14 mouse cellular contexts compared by ENCODE assay signal in the genomic region with DNA sequence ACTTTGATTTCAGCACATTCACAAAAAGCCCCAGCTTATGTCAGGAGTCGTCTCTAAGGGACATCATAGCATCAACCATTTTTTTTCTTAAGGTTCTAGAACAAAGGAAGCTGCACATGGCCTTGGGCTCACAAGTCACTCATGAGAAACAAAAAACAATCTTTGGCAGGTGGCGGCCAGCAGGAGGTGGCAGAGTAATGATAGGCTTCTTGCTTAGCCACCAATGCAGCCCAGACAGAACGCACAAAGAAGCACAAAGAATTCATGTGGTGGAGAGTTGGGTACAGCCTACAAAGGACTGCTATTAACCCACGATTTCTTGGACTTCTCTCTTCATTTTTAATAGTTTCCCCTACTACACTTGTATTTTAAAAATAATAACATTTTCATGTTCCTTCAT. TPM values are rescaled to one million over a fixed set of nuclear protein-coding genes. Genes with fewer than 3 reads are reported as not detected.
A peak's percentile ranks its signal among the peaks of the same experiment; 100 is the strongest.
DNase-seq lines count a peak whose midpoint lies in the region; ATAC-seq and TF ChIP-seq lines count a peak whose summit lies in the region.
"Had no signal": no experiment of that assay in that cellular context is flagged by ENCODE, and none has a peak within 500 bp of the region (broad histone marks: within the 10 kb centered on the region; RNA-seq: fewer than 3 reads in every experiment).

No protein-coding gene starts in this region.

- no peak overlapping the region for H3K4me3 ChIP-seq in hindbrain, embryonic 14.5 days (replicated peaks; ENCODE audit: low read length)
- no peak overlapping the region for H3K4me3 ChIP-seq in hindbrain, embryonic 12.5 days
- no peak overlapping the region for H3K4me3 ChIP-seq in forebrain, postnatal 0 days (ENCODE audit: low read depth, low read length)
- H3K4me3 ChIP-seq: erythroblast, embryonic 14.5 days had no signal

- no peaks in the 10 kb centered on the region; the same call in none of the 2 replicates for H3K36me3 ChIP-seq in hindbrain, embryonic 14.5 days (replicated peaks; ENCODE audit: control insufficient read depth, insufficient read depth)
- H3K36me3 ChIP-seq in hindbrain, embryonic 12.5 days, result peaks cover 16% of the 10 kb centered on the region
- no peaks in the 10 kb centered on the region for H3K36me3 ChIP-seq in forebrain, postnatal 0 days (ENCODE audit: insufficient read depth)

- no peaks in the 10 kb centered on the region for H3K9me3 ChIP-seq in hindbrain, embryonic 14.5 days (ENCODE audit: control insufficient read depth, low read length)
- H3K9me3 ChIP-seq in hindbrain, embryonic 12.5 days (replicated peaks), result no peaks in the 10 kb centered on the region
- no peaks in the 10 kb centered on the region for H3K9me3 ChIP-seq in forebrain, postnatal 0 days (ENCODE audit: low read length)

- WGBS in hindbrain, embryonic 14.5 days, result 59% methylated on average over 4 of the region's 4 CpGs
- 67% methylated on average over 4 of the region's 4 CpGs for WGBS in hindbrain, embryonic 12.5 days
- 43% methylated on average over 4 of the region's 4 CpGs for WGBS in forebrain, postnatal 0 days

- no peaks in the 10 kb centered on the region for H3K4me1 ChIP-seq in hindbrain, embryonic 14.5 days (replicated peaks; ENCODE audit: control insufficient read depth, insufficient read depth, low read length)
- H3K4me1 ChIP-seq in hindbrain, embryonic 12.5 days, result no peaks in the 10 kb centered on the region
- H3K4me1 ChIP-seq in forebrain, postnatal 0 days (ENCODE audit: insufficient read depth), result no peaks in the 10 kb centered on the region

- DNase-seq in hindbrain, embryonic 14.5 days (ENCODE audit: low spot score), result no peak
- peak; percentile 27 to 33 for DNase-seq in right cerebral cortex, postnatal 10 days (ENCODE audit: low spot score in 2 of 2)
- no peak for DNase-seq in right cerebral cortex, postnatal 25 days
- peak; percentile 39 for DNase-seq in cerebellum, adult 9-10 months
- DNase-seq in forebrain, postnatal 0 days, result no peak
- no peak for DNase-seq in spleen, postnatal 36 days (ENCODE audit: low spot score in 2 of 2)
- DNase-seq: adrenal gland, postnatal 25 days; lung, adult 2 months; midbrain, embryonic 14.5 days; thymus, postnatal 14 days had no signal

- no peak overlapping the region for H3K27ac ChIP-seq in hindbrain, embryonic 14.5 days
- H3K27ac ChIP-seq in hindbrain, embryonic 12.5 days, result no peak overlapping the region
- H3K27ac ChIP-seq in forebrain, postnatal 0 days (ENCODE audit: low read depth, low read length), result peak overlapping the region; percentile 17; the same call in 1 of the 2 replicates

- H3K9ac ChIP-seq in hindbrain, embryonic 14.5 days, result no peak overlapping the region
- no peak overlapping the region for H3K9ac ChIP-seq in hindbrain, embryonic 12.5 days
- no peak overlapping the region for H3K9ac ChIP-seq in forebrain, postnatal 0 days

- H3K27me3 ChIP-seq in hindbrain, embryonic 14.5 days (ENCODE audit: control insufficient read depth, insufficient read depth, low read length), result no peaks in the 10 kb centered on the region
- no peaks in the 10 kb centered on the region for H3K27me3 ChIP-seq in hindbrain, embryonic 12.5 days
- H3K27me3 ChIP-seq in forebrain, postnatal 0 days (ENCODE audit: insufficient read depth, low read length), result no peaks in the 10 kb centered on the region

- 0 out of 2 replicates have a peak, but pooled peaks have one; percentile 9 for TF ChIP-seq CTCF in forebrain, postnatal 0 days (IDR thresholded peaks at IDR 0.05; ENCODE audit: low read depth)

- H3K4me2 ChIP-seq in hindbrain, embryonic 14.5 days (replicated peaks), result no peak overlapping the region
- no peak overlapping the region for H3K4me2 ChIP-seq in hindbrain, embryonic 12.5 days (replicated peaks)
- H3K4me2 ChIP-seq in forebrain, postnatal 0 days (ENCODE audit: low read depth), result no peak overlapping the region
- H3K4me2 ChIP-seq: heart, embryonic 11.5 days had no signal

- ATAC-seq in hindbrain, embryonic 14.5 days (ENCODE audit: low FRiP score), result peak; percentile 55; the same call in 1 of the 2 replicates
- ATAC-seq in hindbrain, embryonic 12.5 days (ENCODE audit: low FRiP score), result no peak
- peak; percentile 77 for ATAC-seq in forebrain, postnatal 0 days
- no peak for ATAC-seq in erythroblast, adult 5-6 weeks (replicated peaks; ENCODE audit: low FRiP score, poor library complexity, severe bottlenecking)

RNA-seq across cellular contexts. Expression of a gene that starts 32.9 kb away (rescaled TPM):
- polyA plus RNA-seq in hindbrain, embryonic 14.5 days (2014; fragmentation: Nextera tagmentation; extraction: Ambion mirVana), result 11.0 and 13.3 TPM in 2 replicates
- polyA plus RNA-seq in hindbrain, embryonic 12.5 days (2016; fragmentation: Nextera tagmentation; extraction: Ambion mirVana), result 24.2 and 30.4 TPM in 2 replicates
- 9.5 and 16.7 TPM in 2 replicates for total RNA-seq in forebrain, postnatal 0 days (2014; rRNA removed)
- polyA plus RNA-seq in forebrain, postnatal 0 days (2015; fragmentation: Nextera tagmentation; extraction: Ambion mirVana), result 5.6 and 6.1 TPM in 2 replicates
- total RNA-seq in erythroblast, adult 5-6 weeks (2015; ENCODE audit: low replicate concordance), result 4.2 and 7.9 TPM in 2 replicates
- 17.6 and 27.0 TPM in 2 replicates for total RNA-seq in erythroblast, adult 5-6 weeks (2017; ENCODE audit: low replicate concordance)

Comparison
In these comparisons a context has a peak if more than half of its experiments do, and no peak if none do; other contexts are left out.
1. ATAC-seq: peak in hindbrain, embryonic 14.5 days (single experiment) and forebrain, postnatal 0 days (single experiment); none in hindbrain, embryonic 12.5 days (single experiment) and erythroblast, adult 5-6 weeks (single experiment).
2. DNase-seq: peak in right cerebral cortex, postnatal 10 days (2 of 2) and cerebellum, adult 9-10 months (single experiment); none in hindbrain, embryonic 14.5 days (single experiment), right cerebral cortex, postnatal 25 days (single experiment), forebrain, postnatal 0 days (single experiment) and spleen, postnatal 36 days (0 of 2).